Mouse (Mus musculus) limb, embryonic 13.5 days (tissue): ENCODE data around the gene Slc35e3. TPM values are rescaled to one million over a fixed set of nuclear protein-coding genes. Genes with fewer than 3 reads are reported as not detected.
"Not testable (repeated sequence)": the region's sequence is repeated elsewhere in the genome, so short reads cannot be mapped to it uniquely, and the experiment has no call there.

Source experiments
- ATAC-seq: fragments of 200-750 bp; cut with Nextera tagmentation; 2 replicates; pipeline ENCODE4 v1.8.0; 2017; ENCODE audit warnings: low read depth, moderate number of reproducible peaks, moderate TSS enrichment; ENCODE audit not compliant: low FRiP score
- H3K27ac ChIP-seq: fragments of 300-500 bp; sonication (generic); 2 replicates; pipeline ENCODE4 v1.5.1; 2015; ENCODE audit warnings: inconsistent platforms, mild to moderate bottlenecking, moderate library complexity
- H3K27me3 ChIP-seq: fragments of 300-500 bp; sonication (generic); 2 replicates; pipeline ENCODE4 v1.6.1; 2015; ENCODE audit warnings: mild to moderate bottlenecking, inconsistent platforms
- H3K36me3 ChIP-seq: fragments of 300-500 bp; sonication (generic); 2 replicates; pipeline ENCODE4 v1.6.1; 2015; ENCODE audit warnings: inconsistent platforms, mild to moderate bottlenecking, moderate library complexity
- H3K4me1 ChIP-seq: fragments of 300-500 bp; sonication (generic); 2 replicates; pipeline ENCODE4 v1.6.1; 2015; ENCODE audit warnings: inconsistent platforms
- H3K4me2 ChIP-seq: fragments of 300-500 bp; sonication (generic); replicated peaks from 2 replicates; pipeline ENCODE4 v1.6.1; 2015; ENCODE audit warnings: inconsistent platforms, mild to moderate bottlenecking, moderate library complexity
- H3K4me3 ChIP-seq: fragments of 300-500 bp; sonication (generic); 2 replicates; pipeline ENCODE4 v1.5.1; 2015; ENCODE audit warnings: moderate library complexity, mild to moderate bottlenecking, inconsistent platforms
- H3K9ac ChIP-seq: fragments of 300-500 bp; sonication (generic); 2 replicates; pipeline ENCODE4 v1.6.1; 2015; ENCODE audit warnings: mild to moderate bottlenecking, inconsistent platforms
- H3K9me3 ChIP-seq: fragments of 300-500 bp; sonication (generic); 2 replicates; pipeline ENCODE4 v1.6.1; 2016; ENCODE audit warnings: inconsistent platforms
- WGBS: fragments of 180-500 bp; shearing (Covaris S2); methylation state at CpG from one replicate; pipeline ENCODE4 v1.1.7; 2015; 5-methylcytosine and 5-hydroxymethylcytosine counted together
- polyA plus RNA-seq: library from polyadenylated mRNA; unstranded; fragments of >200 nt; fragmentation: Nextera tagmentation; extraction: Ambion mirVana; gene quantifications from 2 replicates; pipeline ENCODE4 v1.2.1, GENCODE M21; 2015

Slc35e3 gene
- polyA plus RNA-seq, 1 experiment from 2014 or later: 44.3 TPM

DNA sequence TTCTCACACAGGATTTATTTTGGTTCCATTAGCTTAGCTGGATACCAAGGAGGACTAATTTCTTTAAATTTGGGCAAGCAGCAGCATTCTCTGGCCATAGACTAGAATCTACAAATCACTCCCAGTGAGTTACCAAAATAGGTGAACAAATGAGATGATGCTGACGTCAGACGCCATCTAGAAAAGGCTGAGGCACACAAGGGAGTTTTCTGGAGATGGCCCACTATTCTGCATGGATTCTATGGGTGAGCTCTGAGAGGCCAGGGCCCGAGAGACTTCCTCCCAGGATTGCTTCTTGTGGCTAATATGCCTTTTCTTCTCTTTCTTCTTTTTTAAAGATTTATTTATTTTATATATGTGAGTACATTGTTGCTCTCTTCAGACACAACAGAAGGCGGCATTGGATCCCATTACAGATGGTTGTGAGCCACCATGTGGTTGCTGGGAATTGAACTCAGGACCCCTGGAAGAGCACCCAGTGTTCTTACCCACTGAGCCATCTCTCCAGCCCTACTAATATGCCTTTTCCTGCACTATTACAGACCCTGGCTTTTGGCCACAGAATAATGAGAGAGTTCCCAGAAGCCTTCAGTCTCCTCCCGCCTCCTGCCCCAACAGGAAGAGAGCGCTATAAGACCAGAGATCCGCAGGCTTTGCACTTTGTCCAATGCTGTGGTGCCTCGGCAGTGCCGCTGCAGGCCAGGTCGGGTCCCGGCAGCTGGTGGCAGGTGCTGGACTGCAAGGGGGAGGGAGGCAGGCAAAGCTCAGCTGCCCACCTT lies 19.1 kb upstream of the Slc35e3 start:
- no peaks in the 10 kb centered on the region for H3K9me3 ChIP-seq
- 94% methylated on average over 11 of the region's 11 CpGs for WGBS
- peaks cover 84% of the 10 kb centered on the region for H3K36me3 ChIP-seq
- H3K4me2 ChIP-seq: no peak overlapping the region
- no peak for ATAC-seq
- H3K9ac ChIP-seq: no peak overlapping the region
- H3K4me1 ChIP-seq: no peaks in the 10 kb centered on the region
- no peaks in the 10 kb centered on the region for H3K27me3 ChIP-seq
- no peak overlapping the region for H3K27ac ChIP-seq
- no peak overlapping the region for H3K4me3 ChIP-seq

DNA sequence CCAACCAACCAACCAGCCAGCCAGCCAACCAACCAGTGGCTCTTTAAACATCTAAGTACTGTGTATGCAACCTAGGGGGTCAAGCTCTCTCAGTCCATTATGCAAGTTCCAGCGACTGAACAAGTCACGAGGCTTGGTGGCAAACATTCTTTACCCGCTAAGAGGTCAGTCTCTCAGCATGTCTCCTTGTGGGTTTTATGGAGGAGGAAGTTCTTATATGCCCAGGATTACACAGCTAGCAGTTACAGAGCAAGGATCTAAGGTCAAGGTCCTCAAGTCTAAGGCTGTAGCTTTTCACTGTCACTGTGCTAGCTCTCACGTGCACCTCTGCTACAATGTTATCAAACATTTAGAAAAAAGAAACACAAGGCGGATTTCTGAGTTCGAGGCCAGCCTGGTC lies 18.4 kb upstream of the Slc35e3 start:
- Histone ChIP-seq H3K27me3 (no peaks in the 10 kb centered on the region), H3K36me3 (peaks cover 84% of the 10 kb centered on the region), H3K4me3 (no peak overlapping the region), H3K4me1 (no peaks in the 10 kb centered on the region), H3K9ac (no peak overlapping the region), H3K4me2 (no peak overlapping the region), H3K27ac (no peak overlapping the region), H3K9me3 (no peaks in the 10 kb centered on the region)
- 90% methylated on average over 6 of the region's 6 CpGs for WGBS
- ATAC-seq: no peak

DNA sequence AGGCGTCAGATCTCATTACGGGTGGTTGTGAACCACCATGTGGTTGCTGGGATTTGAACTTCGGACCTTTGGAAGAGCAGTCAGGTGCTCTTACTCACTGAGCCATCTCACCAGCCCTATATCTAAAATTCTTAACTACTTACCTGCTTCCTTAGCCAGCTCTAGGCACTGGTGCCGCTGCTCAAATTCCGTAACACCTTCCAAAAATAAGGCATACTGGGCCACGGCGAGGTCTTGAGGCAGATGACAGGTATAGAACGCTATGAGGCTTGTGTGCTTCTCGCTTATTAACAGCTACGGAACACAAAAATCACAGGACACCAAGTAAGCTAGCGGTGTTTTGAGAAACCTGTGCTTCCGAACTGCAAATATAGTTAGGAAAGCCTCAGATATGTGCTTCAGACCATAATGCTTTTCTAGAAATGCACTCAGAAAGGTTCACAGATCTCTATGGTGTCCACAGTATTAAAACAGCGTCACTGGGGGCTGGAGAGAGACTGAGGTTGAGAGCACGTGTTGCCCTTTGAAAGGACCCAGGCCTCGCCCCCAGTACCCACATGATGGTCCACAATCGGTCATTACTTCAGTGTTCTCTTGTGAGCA lies 17.5 kb upstream of the Slc35e3 start:
- H3K27ac ChIP-seq: no peak overlapping the region
- no peaks in the 10 kb centered on the region for H3K4me1 ChIP-seq
- 97% methylated on average over 16 of the region's 16 CpGs for WGBS
- ATAC-seq: no peak
- peaks cover 89% of the 10 kb centered on the region for H3K36me3 ChIP-seq
- H3K9me3 ChIP-seq: no peaks in the 10 kb centered on the region
- H3K9ac ChIP-seq: no peak overlapping the region
- H3K27me3 ChIP-seq: no peaks in the 10 kb centered on the region
- H3K4me3 ChIP-seq: no peak overlapping the region
- H3K4me2 ChIP-seq: no peak overlapping the region

DNA sequence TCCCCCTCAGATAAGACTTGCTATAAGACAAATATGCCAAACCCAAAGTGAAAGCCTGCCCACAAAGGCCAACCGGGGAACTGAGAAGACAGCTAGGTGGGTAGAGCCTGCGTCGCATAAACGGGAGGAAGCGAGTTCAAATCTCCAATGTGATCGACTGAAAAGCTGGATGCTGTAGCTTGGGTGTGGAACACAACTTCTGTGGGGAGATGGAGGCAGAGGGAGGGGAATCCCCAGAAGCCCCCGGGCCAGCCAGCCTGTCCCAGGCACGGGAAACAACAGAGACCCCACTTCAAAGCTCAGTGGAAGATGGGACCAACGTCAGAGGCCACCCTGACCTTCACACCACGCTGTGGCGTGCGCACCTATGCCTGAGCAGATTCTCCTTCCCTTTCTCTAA lies 16.8 kb upstream of the Slc35e3 start:
- Histone ChIP-seq H3K9ac (no peak overlapping the region), H3K27ac (no peak overlapping the region), H3K27me3 (no peaks in the 10 kb centered on the region), H3K9me3 (no peaks in the 10 kb centered on the region), H3K36me3 (peaks cover 89% of the 10 kb centered on the region), H3K4me1 (no peaks in the 10 kb centered on the region), H3K4me3 (no peak overlapping the region), H3K4me2 (no peak overlapping the region)
- ATAC-seq: no peak
- 94% methylated on average over 12 of the region's 12 CpGs for WGBS

DNA sequence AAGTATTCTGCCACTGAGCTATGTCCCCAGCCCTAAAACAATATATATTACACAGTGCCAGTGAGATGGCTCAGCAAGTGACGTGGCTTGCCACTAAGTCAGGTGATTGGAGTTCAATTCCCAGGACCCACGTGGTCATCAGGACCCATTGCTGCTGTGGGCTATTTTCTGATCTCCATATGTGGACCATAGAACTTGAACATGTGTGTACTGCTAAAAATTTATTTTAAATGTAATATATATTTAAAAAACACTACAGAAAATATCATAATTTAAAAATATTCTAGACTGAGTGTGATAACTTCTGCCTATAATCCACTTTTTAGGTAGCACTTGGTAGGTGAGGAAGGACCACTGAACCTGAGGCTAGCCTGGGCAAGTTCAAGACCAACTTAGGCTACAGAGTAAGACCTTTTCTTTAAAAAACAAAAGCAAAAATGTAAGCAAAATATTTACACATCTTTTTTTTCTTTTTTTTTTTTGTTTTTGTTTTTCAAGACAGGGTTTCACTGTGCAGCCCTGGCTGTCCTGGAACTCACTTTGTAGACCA lies 16.2 kb upstream of the Slc35e3 start:
- WGBS: 86% methylated on average over 2 of the region's 2 CpGs
- H3K4me2 ChIP-seq: no peak overlapping the region
- H3K9me3 ChIP-seq: no peaks in the 10 kb centered on the region
- no peaks in the 10 kb centered on the region for H3K4me1 ChIP-seq
- peaks cover 90% of the 10 kb centered on the region for H3K36me3 ChIP-seq
- ATAC-seq: no peak
- no peak overlapping the region for H3K4me3 ChIP-seq
- H3K27me3 ChIP-seq: no peaks in the 10 kb centered on the region
- no peak overlapping the region for H3K27ac ChIP-seq
- H3K9ac ChIP-seq: no peak overlapping the region

DNA sequence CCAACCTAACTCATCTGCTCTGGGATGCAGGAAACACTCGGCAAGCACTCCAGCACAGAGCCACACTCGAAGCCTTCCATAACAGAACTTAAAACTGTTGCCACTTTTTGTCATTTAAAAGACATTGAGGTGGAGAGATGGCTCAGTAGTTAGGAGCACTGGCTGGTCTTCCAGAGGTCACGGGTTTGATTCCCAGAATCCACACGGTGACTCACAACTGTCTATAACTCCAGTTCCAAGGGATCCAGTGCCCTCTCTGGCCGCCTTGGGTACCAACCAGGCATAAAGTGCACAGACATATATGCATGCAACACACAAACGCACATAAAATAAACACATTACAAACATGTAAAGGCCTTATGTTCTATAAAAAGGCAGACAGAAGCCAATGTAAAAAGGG lies 15.4 kb upstream of the Slc35e3 start:
- H3K4me1 ChIP-seq: no peaks in the 10 kb centered on the region
- no peak overlapping the region for H3K4me3 ChIP-seq
- ATAC-seq: no peak
- no peaks in the 10 kb centered on the region for H3K9me3 ChIP-seq
- no peak overlapping the region for H3K4me2 ChIP-seq
- H3K9ac ChIP-seq: no peak overlapping the region
- no peak overlapping the region for H3K27ac ChIP-seq
- WGBS: 91% methylated on average over 6 of the region's 6 CpGs
- peaks cover 94% of the 10 kb centered on the region for H3K36me3 ChIP-seq
- H3K27me3 ChIP-seq: no peaks in the 10 kb centered on the region

DNA sequence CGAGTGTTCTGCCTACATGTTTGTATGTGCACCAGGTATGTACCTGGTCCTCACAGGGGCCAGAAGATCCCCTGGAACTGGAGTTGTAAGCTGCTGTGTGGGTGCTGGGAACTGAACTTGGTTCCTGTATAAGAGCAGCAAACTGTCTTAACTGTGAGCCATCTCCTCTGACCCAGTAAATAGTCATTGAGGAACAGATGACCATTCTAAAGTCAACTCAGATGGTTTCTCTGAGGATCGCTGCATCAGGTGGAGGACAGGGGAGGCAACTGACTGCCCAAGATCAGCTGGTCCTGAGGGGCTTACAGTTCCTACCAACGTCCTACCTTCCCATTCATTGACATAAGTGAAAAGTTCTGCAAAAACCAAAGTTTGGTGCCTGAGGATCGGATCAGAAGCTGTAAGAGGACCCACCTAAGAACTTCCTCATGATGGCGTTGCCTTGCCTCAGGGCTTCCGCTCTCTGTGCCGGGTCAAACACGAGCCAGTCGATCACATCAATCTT lies 14.7 kb upstream of the Slc35e3 start:
- Histone ChIP-seq H3K9me3 (no peaks in the 10 kb centered on the region), H3K27ac (no peak overlapping the region), H3K4me1 (no peaks in the 10 kb centered on the region), H3K36me3 (peaks cover 94% of the 10 kb centered on the region), H3K27me3 (no peaks in the 10 kb centered on the region), H3K9ac (no peak overlapping the region), H3K4me2 (no peak overlapping the region), H3K4me3 (no peak overlapping the region)
- 92% methylated on average over 9 of the region's 9 CpGs for WGBS
- no peak for ATAC-seq

DNA sequence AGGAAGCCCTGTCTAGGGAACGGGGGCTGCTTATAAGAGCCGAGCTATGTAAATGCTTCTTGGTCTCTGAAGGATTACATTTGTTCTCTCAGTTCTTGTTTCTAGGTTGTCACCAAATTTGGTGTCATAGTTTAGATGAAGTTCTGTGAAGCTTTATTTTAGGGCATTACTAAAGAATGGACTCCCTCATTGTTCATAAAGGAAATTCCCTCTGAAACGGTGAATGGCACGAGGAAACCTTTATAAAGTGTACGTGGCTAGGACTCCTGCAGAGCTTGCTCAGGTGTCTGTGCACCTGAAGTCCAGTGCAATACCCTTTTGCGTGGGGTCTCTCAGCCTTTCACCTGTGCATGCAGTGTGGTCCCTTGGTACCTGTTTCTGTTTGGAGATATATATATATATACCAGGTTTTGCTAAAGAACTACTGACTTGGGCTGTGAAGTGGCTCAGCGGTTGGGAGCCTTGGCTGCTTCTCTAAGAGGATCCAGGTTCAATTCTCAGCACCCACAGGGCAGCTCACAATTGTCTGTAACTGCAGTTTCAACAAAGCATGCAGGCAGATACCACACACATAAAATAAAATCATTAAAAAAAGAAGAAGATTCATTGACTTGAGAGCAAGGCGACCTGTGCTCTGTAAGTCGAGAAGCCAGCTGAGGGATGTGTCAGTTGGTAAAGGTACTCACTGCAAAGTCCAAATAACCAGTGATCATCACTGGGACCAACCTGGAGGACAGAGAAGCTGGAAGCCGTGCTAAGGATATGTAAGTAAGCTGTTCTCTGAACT lies 13.9 kb upstream of the Slc35e3 start:
- no peak for ATAC-seq
- 93% methylated on average over 10 of the region's 10 CpGs for WGBS
- H3K4me3 ChIP-seq: no peak overlapping the region

DNA sequence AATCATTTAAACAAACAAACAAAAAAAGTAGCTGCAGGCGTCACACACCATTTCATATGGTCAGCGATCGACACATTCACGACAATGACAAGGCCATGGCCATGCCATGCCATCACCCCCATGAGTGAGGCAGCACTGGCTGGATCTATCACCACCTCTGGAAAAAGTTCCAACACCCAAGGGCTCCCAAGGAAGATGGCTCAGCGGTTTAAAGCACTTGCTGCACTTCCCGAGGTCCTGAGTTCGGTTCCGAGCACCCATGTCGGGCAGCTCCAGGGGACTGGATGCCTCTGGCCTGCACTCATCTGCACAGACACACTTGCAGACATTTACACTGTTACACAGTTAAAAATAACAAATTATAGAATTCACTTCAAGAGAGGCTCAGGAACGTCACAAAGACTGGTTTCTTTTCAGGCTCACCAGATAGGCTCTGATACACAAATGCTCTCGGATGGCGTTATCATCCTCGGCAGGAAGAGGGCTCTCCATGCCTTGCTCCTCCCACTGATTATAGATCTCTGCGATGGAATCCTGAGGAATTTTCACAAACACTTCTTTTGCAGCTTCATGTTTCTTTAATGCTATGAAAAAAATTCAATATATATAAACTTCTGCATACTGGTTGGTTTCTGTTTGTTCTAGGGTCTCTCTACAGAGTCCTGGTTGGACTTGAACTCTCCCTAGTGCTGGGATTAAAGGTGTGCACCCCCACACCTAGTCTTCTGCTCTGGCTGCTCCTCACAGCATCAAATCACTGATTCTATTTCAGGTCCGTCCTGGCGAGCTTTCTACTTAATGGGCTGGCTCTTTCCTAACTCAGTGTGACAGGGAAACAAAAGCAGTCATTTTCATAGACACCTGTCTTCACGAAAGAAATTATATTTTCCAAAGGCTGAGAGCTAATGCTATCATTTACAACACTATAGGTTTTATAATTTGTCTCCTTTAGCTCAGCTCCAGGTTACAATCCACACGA lies 12.9 kb upstream of the Slc35e3 start:
- Histone ChIP-seq H3K4me3 (no peak overlapping the region), H3K9me3 (no peaks in the 10 kb centered on the region), H3K27me3 (no peaks in the 10 kb centered on the region), H3K4me1 (no peaks in the 10 kb centered on the region), H3K27ac (no peak overlapping the region), H3K4me2 (no peak overlapping the region), H3K36me3 (peaks cover 95% of the 10 kb centered on the region), H3K9ac (no peak overlapping the region)
- ATAC-seq: no peak
- WGBS: 90% methylated on average over 18 of the region's 18 CpGs

More for the DNA sequence above, 13.9 kb upstream of the Slc35e3 start:
- Histone ChIP-seq H3K27ac (no peak overlapping the region), H3K9ac (no peak overlapping the region), H3K36me3 (peaks cover 94% of the 10 kb centered on the region), H3K4me1 (no peaks in the 10 kb centered on the region), H3K27me3 (no peaks in the 10 kb centered on the region), H3K9me3 (no peaks in the 10 kb centered on the region), H3K4me2 (no peak overlapping the region)

DNA sequence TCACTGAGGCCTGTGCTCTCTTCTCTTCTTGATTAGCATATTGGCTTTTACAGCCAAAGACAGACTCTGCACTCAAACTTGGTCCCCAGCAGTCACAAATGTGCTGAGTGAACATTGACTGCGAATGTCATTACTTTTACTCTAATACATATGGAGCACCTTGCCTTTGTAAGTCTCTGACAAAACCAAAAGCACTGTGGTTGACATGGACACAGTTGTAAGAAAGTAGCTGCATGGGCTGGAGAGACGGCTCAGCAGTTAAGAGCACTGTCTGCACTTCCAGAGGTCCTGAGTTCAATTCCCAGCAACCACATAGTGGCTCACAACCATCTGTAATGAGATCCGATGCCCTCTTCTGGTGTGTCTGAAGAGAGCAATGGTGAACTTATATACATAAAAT lies 12.2 kb upstream of the Slc35e3 start:
- H3K4me1 ChIP-seq, H3K9ac ChIP-seq, H3K27me3 ChIP-seq, H3K27ac ChIP-seq, H3K9me3 ChIP-seq, H3K4me3 ChIP-seq, ATAC-seq, H3K4me2 ChIP-seq: not testable (repeated sequence)
- peaks cover 90% of the 10 kb centered on the region for H3K36me3 ChIP-seq
- 94% methylated on average over 3 of the region's 3 CpGs for WGBS

DNA sequence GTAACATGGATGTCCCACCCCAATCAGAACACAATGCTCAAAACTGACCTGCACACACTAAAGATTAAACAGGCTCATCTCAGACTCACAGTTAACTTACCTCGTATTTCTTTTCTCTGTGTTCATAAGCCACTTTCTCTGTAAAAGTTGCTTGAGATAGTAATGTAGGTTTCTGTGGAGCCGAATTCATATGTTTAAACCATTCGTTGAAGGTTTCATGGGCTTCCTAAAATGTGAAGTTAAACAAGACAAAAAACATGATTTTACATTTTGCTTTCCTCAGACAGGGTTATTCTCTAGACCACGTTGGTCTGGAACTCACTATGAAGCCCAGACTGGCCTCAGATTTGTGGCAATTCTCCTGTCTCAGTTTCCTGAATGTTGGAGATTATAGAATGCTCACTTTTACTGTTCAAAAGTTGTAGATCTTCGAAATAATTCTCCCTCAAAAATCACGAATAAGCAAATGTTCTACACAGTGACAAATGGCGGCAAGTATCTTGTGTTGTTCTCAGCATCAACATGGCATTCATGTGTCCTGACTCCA lies 11.7 kb upstream of the Slc35e3 start:
- ATAC-seq: no peak
- H3K4me2 ChIP-seq: no peak overlapping the region
- no peaks in the 10 kb centered on the region for H3K4me1 ChIP-seq
- WGBS: 92% methylated on average over 7 of the region's 7 CpGs
- no peaks in the 10 kb centered on the region for H3K9me3 ChIP-seq
- H3K27ac ChIP-seq: no peak overlapping the region
- peaks cover 91% of the 10 kb centered on the region for H3K36me3 ChIP-seq
- H3K4me3 ChIP-seq: no peak overlapping the region
- no peaks in the 10 kb centered on the region for H3K27me3 ChIP-seq
- no peak overlapping the region for H3K9ac ChIP-seq
